Mouse (Mus musculus): ENCODE measurements around the gene Tbkbp1. TPM values are rescaled to one million over a fixed set of nuclear protein-coding genes. Genes with fewer than 3 reads are reported as not detected.

The Tbkbp1 gene
- total and polyA plus RNA-seq, 3 experiments: 0.44 to 5.7 (median 3.1) TPM

GRCm38 (mm10) chr11:97186947-97187763, 35.9 kb upstream of the Tbkbp1 start (continued):
- TF ChIP-seq HCFC1 (IDR thresholded peaks at IDR 0.05; ENCODE audit: low read depth, low read length): peak; percentile 78
- TF ChIP-seq CTCF (conservative IDR thresholded peaks at IDR 0.05 in 1 of 2, IDR thresholded peaks at IDR 0.05 in 1 of 2; ENCODE audit: low read depth in 2 of 2, low read length in 2 of 2): no peak
- TF ChIP-seq RAD21 (IDR thresholded peaks at IDR 0.05; ENCODE audit: low read depth, low read length): no peak
- no peak for TF ChIP-seq PAX5 (IDR thresholded peaks at IDR 0.05; ENCODE audit: low read length)
- no peak for TF ChIP-seq GABPA (IDR thresholded peaks at IDR 0.05; ENCODE audit: insufficient replicate concordance, low read depth, low read length)
- peak; percentile 82 for TF ChIP-seq UBTF (IDR thresholded peaks at IDR 0.05; ENCODE audit: low read depth, low read length)
- peak; percentile 86 for TF ChIP-seq POLR2A (IDR thresholded peaks at IDR 0.05; ENCODE audit: low read depth, low read length)
- TF ChIP-seq USF1 (IDR thresholded peaks at IDR 0.05; ENCODE audit: low read depth, low read length): no peak

- Histone ChIP-seq H3K4me3 (replicated peaks in 1 of 3; ENCODE audit: low read depth in 2 of 3, low read length in 2 of 3, poor library complexity in 1 of 3) (peak overlapping the region; percentile 63 to 76 (median 75)), H3K9me3 (replicated peaks; ENCODE audit: low read length) (no peaks in the 10 kb centered on the region), H3K27ac (ENCODE audit: insufficient read depth, low read depth) (no peak overlapping the region; the same call in 1 of the 2 replicates), H3K36me3 (replicated peaks in 1 of 2; ENCODE audit: control insufficient read depth in 1 of 2, insufficient read depth in 1 of 2, low read length in 1 of 2) (peaks cover 38 to 52% of the 10 kb centered on the region in 2 experiments), H3K9ac (ENCODE audit: insufficient read depth, low read depth) (peak overlapping the region; percentile 96), H3K27me3 (replicated peaks) (no peaks in the 10 kb centered on the region), H3K4me2 (ENCODE audit: insufficient read depth, low read depth, poor library complexity, severe bottlenecking) (peak overlapping the region; percentile 91), H3K79me2 (replicated peaks; ENCODE audit: control insufficient read depth, extremely low read depth, insufficient read depth, poor library complexity, severe bottlenecking) (peaks cover 70% of the 10 kb centered on the region), H3K4me1 (ENCODE audit: control insufficient read depth in 1 of 2, insufficient read depth in 2 of 2) (peaks cover 9 to 68% of the 10 kb centered on the region in 2 experiments)
- no peak for DNase-seq (ENCODE audit: extremely low read depth)
- TF ChIP-seq JUND (conservative IDR thresholded peaks at IDR 0.05; ENCODE audit: low read depth, low read length): no peak; the same call in 1 of the 2 replicates
- peak; percentile 12; the same call in 1 of the 2 replicates for TF ChIP-seq POLR2A (IDR thresholded peaks at IDR 0.05; ENCODE audit: low read depth, low read length)
- peak; percentile 74 for TF ChIP-seq ZNF384 (IDR thresholded peaks at IDR 0.05; ENCODE audit: low read depth, low read length)
- no peak for TF ChIP-seq PAX5 (IDR thresholded peaks at IDR 0.05; ENCODE audit: low read length)
- 0 out of 2 replicates have a peak, but pooled peaks have one; percentile 22 for TF ChIP-seq RCOR1 (conservative IDR thresholded peaks at IDR 0.05; ENCODE audit: low read depth, low read length)
- no peak for TF ChIP-seq CHD2 (IDR thresholded peaks at IDR 0.05; ENCODE audit: low read length)
- peak; percentile 42; the same call in 1 of the 2 replicates for TF ChIP-seq ZMIZ1 (IDR thresholded peaks at IDR 0.05; ENCODE audit: low read depth, low read length)
- dilution Hi-C loops (cut with MboI; ENCODE audit: extremely low pct_ligation_motif_present, extremely low pct_unique_long_range_greater_than_20kb, low sequenced_read_pairs): no loop called here
- in situ Hi-C loops (cut with MboI; ENCODE audit: low pct_ligation_motif_present, low pct_unique_long_range_greater_than_20kb, low sequenced_read_pairs): no loop called here
Measured at GRCm38 (mm10) chr11:97185704-97186614, 34.7 kb upstream of the Tbkbp1 start.

- Histone ChIP-seq H3K4me3 (replicated peaks in 1 of 3; ENCODE audit: low read depth in 2 of 3, low read length in 2 of 3, poor library complexity in 1 of 3) (peak overlapping the region in 1 of 3 experiments; percentile 22), H3K4me2 (ENCODE audit: insufficient read depth, low read depth, poor library complexity, severe bottlenecking) (peak overlapping the region; percentile 35; the same call in 1 of the 2 replicates), H3K36me3 (replicated peaks in 1 of 2; ENCODE audit: control insufficient read depth in 1 of 2, insufficient read depth in 1 of 2, low read length in 1 of 2) (peaks cover 49 to 62% of the 10 kb centered on the region in 2 experiments), H3K9me3 (replicated peaks; ENCODE audit: low read length) (no peaks in the 10 kb centered on the region), H3K79me2 (replicated peaks; ENCODE audit: control insufficient read depth, extremely low read depth, insufficient read depth, poor library complexity, severe bottlenecking) (peaks cover 77% of the 10 kb centered on the region), H3K9ac (ENCODE audit: insufficient read depth, low read depth) (no peak overlapping the region), H3K27me3 (replicated peaks) (no peaks in the 10 kb centered on the region), H3K4me1 (ENCODE audit: control insufficient read depth in 1 of 2, insufficient read depth in 2 of 2) (peaks cover 7 to 69% of the 10 kb centered on the region in 2 experiments), H3K27ac (ENCODE audit: insufficient read depth, low read depth) (peak overlapping the region; percentile 22; the same call in 1 of the 2 replicates)
- in situ Hi-C loops (cut with MboI; ENCODE audit: low pct_ligation_motif_present, low pct_unique_long_range_greater_than_20kb, low sequenced_read_pairs) (no loop called here), dilution Hi-C loops (cut with MboI; ENCODE audit: extremely low pct_ligation_motif_present, extremely low pct_unique_long_range_greater_than_20kb, low sequenced_read_pairs) (no loop called here)
- DNase-seq (ENCODE audit: extremely low read depth): no peak
- TF ChIP-seq UBTF (IDR thresholded peaks at IDR 0.05; ENCODE audit: low read depth, low read length): no peak
- TF ChIP-seq MXI1 (IDR thresholded peaks at IDR 0.05; ENCODE audit: low read depth, low read length): peak; percentile 92
- TF ChIP-seq POLR2A (IDR thresholded peaks at IDR 0.05; ENCODE audit: low read depth, low read length): peak; percentile 20; the same call in 1 of the 2 replicates
- TF ChIP-seq SIN3A (IDR thresholded peaks at IDR 0.05; ENCODE audit: low read length): peak; percentile 74; the same call in 1 of the 2 replicates
Measured at GRCm38 (mm10) chr11:97184875-97185274, 33.6 kb upstream of the Tbkbp1 start.

All from CH12.LX (cell line).